Mouse (Mus musculus) megakaryocyte-erythroid progenitor cell, adult 5 weeks (primary cell): ENCODE results near the gene Xab2. TPM values are rescaled to one million over a fixed set of nuclear protein-coding genes. Genes with fewer than 3 reads are reported as not detected.

ENCODE experiments used
- polyA plus RNA-seq: library from polyadenylated mRNA; stranded (reverse); fragments of >175 nt; gene quantifications from 2 replicates; pipeline ENCODE4 v1.2.3, GENCODE M21; 2012

The Xab2 gene
- polyA plus RNA-seq: 51.6 and 63.7 TPM in 2 replicates

DNA sequence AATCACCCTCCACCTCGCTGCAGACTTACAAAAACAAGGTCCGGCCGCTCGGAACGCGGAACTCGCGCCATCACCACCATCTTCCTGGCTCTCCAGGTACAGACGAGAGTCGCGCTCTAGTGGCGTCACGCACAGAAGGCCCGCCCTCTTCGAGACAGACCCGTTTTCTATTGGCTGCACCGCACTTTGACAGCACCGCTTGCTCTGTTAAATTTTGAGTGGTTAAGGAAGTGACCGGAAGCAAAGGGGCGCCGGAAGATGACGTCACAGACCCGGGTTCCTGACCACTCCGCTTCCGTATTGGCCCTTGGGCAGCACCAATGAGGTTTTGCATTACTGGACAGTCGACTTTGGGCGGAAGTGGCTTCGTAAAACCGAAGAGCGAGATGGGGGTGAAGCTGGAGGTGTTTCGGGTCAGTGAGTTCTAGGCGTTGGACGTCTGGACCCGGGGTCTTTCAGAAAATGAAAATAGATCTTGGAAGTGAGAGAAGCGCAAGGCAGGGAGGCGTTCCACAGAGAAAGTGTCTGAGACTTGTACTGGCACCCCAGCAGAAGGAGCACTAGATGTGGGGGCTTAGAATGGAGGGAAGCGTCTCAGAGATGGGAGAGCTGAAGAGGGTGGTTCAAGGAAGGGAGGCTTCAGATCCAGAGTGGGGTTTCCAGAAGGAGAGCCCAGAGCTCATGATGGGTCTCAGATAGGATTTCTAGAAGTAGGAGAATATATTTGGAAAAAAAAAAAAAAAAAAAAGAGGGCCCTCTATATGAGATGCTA lies at the start of gene Xab2, which contains the start of gene Pet100:
Gene Xab2 (minus strand): TSS at position 118 of the 772 bp plus-strand sequence.
Gene Pet100 (plus strand): TSS at position 350 of the 772 bp plus-strand sequence.

DNA sequence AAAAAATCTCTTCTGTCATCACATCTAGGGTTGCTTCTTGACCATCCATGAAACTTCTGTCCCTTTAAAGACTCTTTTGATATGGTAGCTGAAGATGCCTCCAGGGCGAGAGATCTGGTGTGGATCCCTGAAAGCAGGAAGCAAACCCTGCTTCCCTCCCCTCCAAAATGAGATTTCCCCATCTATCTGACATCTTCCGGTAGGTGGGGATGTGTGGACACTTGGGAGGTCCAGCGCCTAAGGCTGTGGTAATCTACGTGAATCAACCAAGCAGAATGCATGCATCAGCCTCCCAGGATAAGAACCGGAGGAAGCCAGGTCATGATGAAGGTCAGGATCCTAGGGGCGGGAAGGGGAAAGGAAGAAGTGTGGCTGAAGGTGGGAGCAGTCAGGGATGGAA lies 44.4 kb upstream of the Xab2 start, which contains the start of gene Mcemp1:
Gene Mcemp1 (plus strand): TSS at position 248 of the 400 bp plus-strand sequence.

DNA sequence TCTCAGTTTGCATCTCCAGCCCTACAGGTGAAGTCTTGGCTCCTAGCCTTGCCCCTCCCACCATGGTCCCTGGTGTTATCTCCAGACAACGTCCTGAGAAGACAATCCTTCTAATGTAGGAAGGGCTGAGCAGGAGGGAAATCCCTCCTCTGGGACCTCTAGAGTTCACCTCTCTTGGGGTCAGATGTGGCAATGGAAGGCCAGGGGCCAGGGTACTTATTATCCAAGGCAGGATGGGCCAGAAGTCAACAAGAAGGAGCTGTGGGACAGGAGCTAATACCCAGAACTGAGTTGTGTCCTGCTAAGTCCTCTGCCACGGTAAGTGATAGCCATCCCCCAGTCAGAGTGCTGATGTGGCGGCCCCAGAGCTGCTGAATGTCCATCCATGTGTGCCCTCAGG lies 34.4 kb upstream of the Xab2 start, which contains the start of gene Retn:
Gene Retn (plus strand): TSS at position 245 of the 400 bp plus-strand sequence.

DNA sequence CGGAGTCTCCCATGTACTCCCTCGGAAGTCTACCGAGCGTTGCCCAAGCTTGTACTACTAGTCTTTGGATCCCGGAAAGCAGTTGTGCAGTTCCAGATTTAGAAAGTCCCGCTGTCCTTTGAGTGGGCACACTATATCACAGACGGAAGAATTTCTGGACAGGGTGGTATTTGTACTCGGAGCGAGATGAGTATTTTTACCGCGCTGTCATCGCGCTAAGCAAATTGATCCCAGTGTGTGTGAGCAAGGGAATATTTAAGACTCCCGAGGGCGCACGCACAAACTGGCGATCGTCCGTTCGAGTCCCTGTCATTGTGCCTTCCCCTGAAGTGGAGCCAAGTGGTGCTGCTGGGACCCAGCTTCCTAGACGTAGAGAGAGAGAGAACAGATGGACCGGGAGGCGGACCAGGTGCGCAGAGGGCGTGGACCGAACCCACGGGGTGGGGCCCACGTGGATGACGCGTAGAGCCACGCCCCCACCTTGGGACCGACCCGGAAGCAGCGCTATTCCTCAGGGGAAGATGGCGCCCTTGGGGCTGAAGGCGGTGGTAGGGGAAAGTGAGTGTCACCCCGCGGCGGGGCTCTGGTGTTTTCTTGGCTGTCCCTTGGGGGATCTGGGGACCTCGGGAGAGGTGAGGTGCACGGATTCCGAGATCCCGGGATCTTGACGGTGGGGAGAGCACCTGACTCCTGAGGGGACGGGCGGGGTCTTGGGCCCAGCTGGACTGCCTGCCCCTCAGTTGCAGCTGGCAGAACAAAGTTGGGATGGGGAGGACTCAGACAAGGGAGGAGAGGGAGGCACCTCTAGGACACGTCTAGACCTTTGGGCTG lies 9.7 kb upstream of the Xab2 start, which contains the start of gene Stxbp2:
Gene Stxbp2 (plus strand): TSS at position 309 of the 831 bp plus-strand sequence.

DNA sequence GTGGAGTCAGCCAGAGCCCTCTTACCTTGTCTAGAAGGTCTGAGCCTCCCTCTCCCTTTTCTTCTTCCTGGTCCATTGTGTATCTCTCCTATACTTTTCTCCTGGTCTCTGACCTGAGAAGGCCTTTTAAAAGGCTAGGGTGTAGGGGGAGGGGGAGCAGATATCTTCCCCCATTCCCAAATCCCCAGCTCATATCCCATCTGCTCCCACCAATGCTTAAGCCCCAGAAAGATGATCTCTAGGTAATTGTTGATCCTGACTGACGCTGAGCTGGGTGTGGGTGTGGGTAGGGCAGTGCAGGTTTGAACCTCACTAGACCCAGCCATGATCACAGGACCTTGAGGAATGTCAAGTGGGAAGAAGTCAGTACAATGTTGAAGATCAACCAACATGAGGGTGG lies 4.3 kb upstream of the Xab2 start, which contains the start of gene Pcp2:
Gene Pcp2 (minus strand): TSS at position 101 of the 400 bp plus-strand sequence.

DNA sequence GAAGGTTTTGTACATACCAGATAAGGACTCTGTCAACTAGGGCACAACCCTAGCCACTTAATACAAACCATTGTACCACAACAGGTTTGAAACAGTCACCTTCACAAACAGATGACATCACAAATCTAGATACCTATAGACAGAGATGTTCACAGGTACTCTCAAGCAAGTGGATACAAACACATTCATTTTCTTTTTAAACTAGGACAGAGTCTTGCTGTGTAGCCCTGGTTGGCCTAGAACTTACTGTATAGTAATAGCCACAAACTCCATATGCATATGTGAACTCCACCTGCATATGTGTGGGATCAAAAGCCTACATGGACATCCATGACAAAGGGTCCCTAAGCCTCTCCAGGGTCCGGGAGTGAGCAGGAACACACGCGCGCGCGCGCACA lies 34.1 kb downstream of the Xab2 start, which contains the start of gene Camsap3:
Gene Camsap3 (plus strand): TSS at position 301 of the 398 bp plus-strand sequence.

DNA sequence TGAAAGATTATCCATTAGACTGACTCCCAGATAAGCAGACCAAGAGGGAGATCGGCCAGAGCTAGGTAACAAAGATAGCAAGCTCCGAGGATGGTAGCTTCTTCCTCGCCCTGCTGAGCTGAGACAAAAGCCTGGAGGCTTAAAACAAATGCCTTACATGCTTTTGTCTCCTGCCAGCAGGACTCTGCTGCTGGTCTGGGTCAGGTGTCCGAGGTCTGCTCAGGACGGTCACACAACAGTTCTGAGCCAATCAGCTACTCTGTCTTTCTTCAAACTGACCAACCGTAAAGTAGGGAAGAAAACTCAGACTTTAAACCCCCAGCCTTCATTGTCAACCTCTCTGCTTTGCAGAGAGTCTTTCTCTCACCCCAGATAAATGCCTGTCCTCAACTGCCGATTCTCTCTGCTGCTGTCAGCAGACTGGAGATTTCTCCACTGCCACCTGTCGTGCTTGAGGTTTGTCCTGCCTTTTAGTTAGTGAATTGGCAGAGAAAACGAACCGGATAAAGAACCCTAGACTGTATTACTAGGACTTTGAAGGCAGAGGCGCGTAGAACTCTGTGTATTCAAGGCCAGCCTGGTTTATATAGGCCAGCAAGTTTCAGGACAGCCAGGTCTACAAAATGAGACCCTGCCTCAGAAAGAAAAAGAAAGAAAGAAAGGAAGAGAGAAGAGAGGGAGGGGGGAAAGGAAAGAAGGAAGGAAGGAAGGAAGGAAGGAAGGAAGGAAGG lies 53.3 kb downstream of the Xab2 start, which contains the start of gene C330021F23Rik:
Gene C330021F23Rik (plus strand): TSS at position 350 of the 731 bp plus-strand sequence.

Other genes starting within 250 kb of the Xab2 start
- 71.7 and 87.9 TPM in 2 replicates for gene Arhgef18, start 228.3 kb downstream of the Xab2 start, polyA plus RNA-seq
- gene Pex11g, start 153.6 kb downstream of the Xab2 start, polyA plus RNA-seq: 1.5 and 2.5 TPM in 2 replicates
- gene Tex45, start 150.5 kb downstream of the Xab2 start, polyA plus RNA-seq: 0.84 and 2.1 TPM in 2 replicates
- gene Zfp358, start 128.2 kb downstream of the Xab2 start, polyA plus RNA-seq: 29.0 and 32.0 TPM in 2 replicates
- gene Mcoln1, start 120.9 kb downstream of the Xab2 start, polyA plus RNA-seq: 235 and 263 TPM in 2 replicates
- 16.6 and 22.7 TPM in 2 replicates for gene Pnpla6, start 105.9 kb downstream of the Xab2 start, polyA plus RNA-seq
- gene C330021F23Rik, start 53.3 kb downstream of the Xab2 start, polyA plus RNA-seq: not detected in 2 replicates
- gene Camsap3, start 34.0 kb downstream of the Xab2 start, polyA plus RNA-seq: 2.4 and 4.9 TPM in 2 replicates
- gene Pet100, start 232 bp upstream of the Xab2 start, polyA plus RNA-seq: 29.3 and 51.7 TPM in 2 replicates
- gene Pcp2, start 4.2 kb upstream of the Xab2 start, polyA plus RNA-seq: not detected in 2 replicates
- 427 and 433 TPM in 2 replicates for gene Stxbp2, start 9.6 kb upstream of the Xab2 start, polyA plus RNA-seq
- 0.27 TPM in 1 of 2 replicates, not detected in the other for gene Retn, start 34.5 kb upstream of the Xab2 start, polyA plus RNA-seq
- 0.38 and 1.2 TPM in 2 replicates for gene Mcemp1, start 44.4 kb upstream of the Xab2 start, polyA plus RNA-seq
- 4.1 and 4.9 TPM in 2 replicates for gene Fcor, start 51.0 kb upstream of the Xab2 start, polyA plus RNA-seq
- 34.8 and 35.6 TPM in 2 replicates for gene Trappc5, start 55.0 kb upstream of the Xab2 start, polyA plus RNA-seq
- 0.05 and 0.39 TPM in 2 replicates for gene Fcer2a, start 72.9 kb upstream of the Xab2 start, polyA plus RNA-seq
- not detected in 2 replicates for gene Clec4g, start 99.3 kb upstream of the Xab2 start, polyA plus RNA-seq
- gene Cd209a, start 127.7 kb upstream of the Xab2 start, polyA plus RNA-seq: 0.40 TPM in 1 of 2 replicates, not detected in the other
- not detected in 2 replicates for gene Cd209e, start 233.0 kb upstream of the Xab2 start, polyA plus RNA-seq